Mouse (Mus musculus) hindlimb bud, embryonic 11.5 days (tissue): Measurements from ENCODE around the gene Atf7ip.

Experiments
- DNase-seq: peaks from one replicate; pipeline ENCODE4 v3.0.0-alpha.2; 2012; ENCODE audit warnings: low read depth, low spot score; ENCODE audit errors: extremely low spot score

The Atf7ip gene

GRCm38 (mm10) chr6:136521681-136522080 lies 15.7 kb downstream of the Atf7ip start:
- DNase-seq: no peak

- DNase-seq: no peak
Observed at GRCm38 (mm10) chr6:136522658-136523057, 16.7 kb downstream of the Atf7ip start.

- DNase-seq: no peak
Observed at GRCm38 (mm10) chr6:136524751-136525150, 18.8 kb downstream of the Atf7ip start.

- DNase-seq: no peak
Observed at GRCm38 (mm10) chr6:136525567-136525966, 19.6 kb downstream of the Atf7ip start.

- DNase-seq: no peak
Observed at GRCm38 (mm10) chr6:136529156-136529555, 23.2 kb downstream of the Atf7ip start.

- DNase-seq: no peak
Observed at GRCm38 (mm10) chr6:136531792-136532230, 25.8 kb downstream of the Atf7ip start.

GRCm38 (mm10) chr6:136532535-136533291 lies 26.7 kb downstream of the Atf7ip start:
- no peak for DNase-seq

GRCm38 (mm10) chr6:136533804-136534203 lies 27.8 kb downstream of the Atf7ip start:
- no peak for DNase-seq

GRCm38 (mm10) chr6:136534444-136534843 lies 28.5 kb downstream of the Atf7ip start:
- DNase-seq: no peak

GRCm38 (mm10) chr6:136535176-136535575 lies 29.2 kb downstream of the Atf7ip start:
- DNase-seq: no peak

GRCm38 (mm10) chr6:136536121-136536520 lies 30.2 kb downstream of the Atf7ip start:
- DNase-seq: no peak

- DNase-seq: no peak
Observed at GRCm38 (mm10) chr6:136541350-136541749, 35.4 kb downstream of the Atf7ip start.

- no peak for DNase-seq
Observed at GRCm38 (mm10) chr6:136542105-136542504, 36.1 kb downstream of the Atf7ip start.

- DNase-seq: no peak
Observed at GRCm38 (mm10) chr6:136543164-136543563, 37.2 kb downstream of the Atf7ip start.

GRCm38 (mm10) chr6:136545284-136545870 lies 39.4 kb downstream of the Atf7ip start:
- no peak for DNase-seq

- DNase-seq: no peak
Observed at GRCm38 (mm10) chr6:136546286-136546685, 40.3 kb downstream of the Atf7ip start.

GRCm38 (mm10) chr6:136546987-136547386 lies 41.0 kb downstream of the Atf7ip start:
- DNase-seq: no peak

GRCm38 (mm10) chr6:136548041-136548770 lies 42.2 kb downstream of the Atf7ip start:
- no peak for DNase-seq

GRCm38 (mm10) chr6:136548796-136549195 lies 42.8 kb downstream of the Atf7ip start:
- DNase-seq: no peak

GRCm38 (mm10) chr6:136549606-136550005 lies 43.6 kb downstream of the Atf7ip start:
- DNase-seq: no peak

GRCm38 (mm10) chr6:136550596-136551304 lies 44.8 kb downstream of the Atf7ip start:
- no peak for DNase-seq
